Mouse (Mus musculus) MEL (cell line): ENCODE measurements around the gene Prrg2.

Experiments
- CHD2 ChIP-seq: IDR thresholded peaks from 2 replicates; pipeline ENCODE4 v1.6.1; 2011; ENCODE audit warnings: low read length, improper control_type of control experiment
- CTCF ChIP-seq, 3 experiments: IDR thresholded peaks in 2 of 3; conservative IDR thresholded peaks in 1 of 3; 2 replicates each; pipeline ENCODE4 v1.5.1; 2011 to 2012; ENCODE audit warnings: low read length in 3 of 3, low read depth in 2 of 3, mild to moderate bottlenecking in 2 of 3, improper control_type of control experiment in 1 of 3, inconsistent platforms in 1 of 3, mixed read lengths in 1 of 3, moderate library complexity in 1 of 3; ENCODE audit not compliant: control insufficient read depth in 1 of 3, insufficient read depth in 1 of 3, poor library complexity in 1 of 3, severe bottlenecking in 1 of 3
- E2F4 ChIP-seq: IDR thresholded peaks from 2 replicates; pipeline ENCODE4 v1.6.1; 2011; ENCODE audit warnings: low read depth, low read length, improper control_type of control experiment, borderline replicate concordance
- EP300 ChIP-seq, 2 experiments: IDR thresholded peaks; 2 replicates each; pipeline ENCODE4 v1.6.1; 2011; ENCODE audit warnings: improper control_type of control experiment in 2 of 2, low read length in 2 of 2, low read depth in 1 of 2, mild to moderate bottlenecking in 1 of 2
- GATA1 ChIP-seq: IDR thresholded peaks from 2 replicates; pipeline ENCODE4 v1.6.1; 2011; ENCODE audit warnings: low read depth, low read length, improper control_type of control experiment
- JUND ChIP-seq: IDR thresholded peaks from 2 replicates; pipeline ENCODE4 v1.6.1; 2011; ENCODE audit warnings: low read depth, mild to moderate bottlenecking, improper control_type of control experiment, low read length
- MXI1 ChIP-seq: IDR thresholded peaks from 2 replicates; pipeline ENCODE4 v1.6.1; 2011; ENCODE audit warnings: mild to moderate bottlenecking, low read depth, low read length, improper control_type of control experiment
- MYC ChIP-seq: IDR thresholded peaks from 2 replicates; pipeline ENCODE4 v1.6.1; 2011; ENCODE audit warnings: low read depth, mild to moderate bottlenecking, low read length, improper control_type of control experiment, moderate library complexity
- NRF1 ChIP-seq: IDR thresholded peaks from 2 replicates; pipeline ENCODE4 v1.6.1; 2014; ENCODE audit warnings: low read depth, mild to moderate bottlenecking, inconsistent platforms, low read length, improper control_type of control experiment, moderate library complexity; ENCODE audit not compliant: poor library complexity, insufficient read depth, severe bottlenecking
- POLR2A ChIP-seq, 2 experiments: IDR thresholded peaks; 2 replicates each; pipeline ENCODE4 v1.6.1; 2011 to 2012; ENCODE audit warnings: low read length in 2 of 2, mild to moderate bottlenecking in 2 of 2, control low read depth in 1 of 2, improper control_type of control experiment in 1 of 2, low read depth in 1 of 2, moderate library complexity in 1 of 2; ENCODE audit not compliant: control insufficient read depth in 1 of 2, insufficient read depth in 1 of 2, poor library complexity in 1 of 2
- RAD21 ChIP-seq: IDR thresholded peaks from 2 replicates; pipeline ENCODE4 v1.6.1; 2011; ENCODE audit warnings: mild to moderate bottlenecking, low read depth, low read length, improper control_type of control experiment
- TBP ChIP-seq: IDR thresholded peaks from 2 replicates; pipeline ENCODE4 v1.8.0; 2011; ENCODE audit warnings: low read depth, low read length, improper control_type of control experiment
- USF2 ChIP-seq, 2 experiments: IDR thresholded peaks; 2 replicates each; pipeline ENCODE4 v1.6.1; 2011 to 2012; ENCODE audit warnings: improper control_type of control experiment in 2 of 2, low read length in 2 of 2, borderline replicate concordance in 1 of 2, inconsistent platforms in 1 of 2, low read depth in 1 of 2, mild to moderate bottlenecking in 1 of 2; ENCODE audit not compliant: insufficient read depth in 1 of 2
- ZKSCAN1 ChIP-seq: IDR thresholded peaks from 2 replicates; pipeline ENCODE4 v1.6.1; 2012; ENCODE audit warnings: low read depth, mild to moderate bottlenecking, inconsistent platforms, low read length, improper control_type of control experiment, moderate library complexity

DNA sequence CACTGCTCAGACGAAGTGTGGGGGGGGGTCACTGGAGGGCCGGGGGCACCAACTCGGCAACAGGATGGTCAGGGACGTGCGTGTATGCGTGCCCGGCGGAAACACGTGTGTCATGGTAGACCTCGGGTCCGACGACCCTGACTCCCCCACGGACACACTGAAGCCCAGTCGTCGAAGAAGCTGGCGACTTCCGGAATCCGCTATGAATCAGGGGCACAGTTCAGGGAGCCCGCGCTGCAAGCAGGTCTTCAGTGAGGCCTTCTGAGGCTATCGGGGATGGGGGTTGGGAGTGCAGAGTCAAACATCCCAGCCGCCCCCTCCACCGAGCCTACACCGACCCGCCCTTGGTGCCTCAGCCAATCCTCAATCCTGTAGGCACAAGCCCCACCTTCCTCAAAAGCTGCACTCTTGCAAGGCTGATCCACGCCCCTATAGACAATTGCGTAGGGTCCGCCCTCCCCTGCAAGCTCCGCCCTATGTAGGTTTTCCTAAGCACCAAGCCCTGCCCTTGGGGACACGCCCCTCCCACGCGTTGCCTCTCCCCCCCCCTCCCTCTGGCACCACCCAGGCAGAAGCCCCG, 8.5 kb downstream of the Prrg2 start:
- TF ChIP-seq CTCF (IDR thresholded peaks at IDR 0.05 in 2 of 3, conservative IDR thresholded peaks at IDR 0.05 in 1 of 3; ENCODE audit: control insufficient read depth in 1 of 3, insufficient read depth in 1 of 3, low read depth in 2 of 3, low read length in 3 of 3, poor library complexity in 1 of 3, severe bottlenecking in 1 of 3): no peak
- TF ChIP-seq CHD2: peak; percentile 70; the same call in 1 of the 2 replicates
- peak; percentile 93 for TF ChIP-seq TBP
- TF ChIP-seq MYC: peak; percentile 14; the same call in 1 of the 2 replicates
- TF ChIP-seq GATA1: no peak
- 0 out of 2 replicates have a peak, but pooled peaks have one; percentile 71 for TF ChIP-seq E2F4
- TF ChIP-seq POLR2A (IDR thresholded peaks at IDR 0.05; ENCODE audit: control insufficient read depth in 1 of 2, insufficient read depth in 1 of 2, low read depth in 1 of 2, low read length in 2 of 2, poor library complexity in 1 of 2): peak; percentile 63 to 96; a peak in 3 of 4 replicates
- TF ChIP-seq EP300 (IDR thresholded peaks at IDR 0.05; ENCODE audit: low read depth in 1 of 2, low read length in 2 of 2): 0 out of 4 replicates have a peak, but pooled peaks of 1 of the 2 experiments have one; percentile 26
- no peak; the same call in none of the 2 replicates for TF ChIP-seq MXI1
- TF ChIP-seq NRF1: 0 out of 2 replicates have a peak, but pooled peaks have one; percentile 42
- TF ChIP-seq USF2 (IDR thresholded peaks at IDR 0.05; ENCODE audit: borderline replicate concordance in 1 of 2, insufficient read depth in 1 of 2, low read depth in 1 of 2, low read length in 2 of 2): no peak
- TF ChIP-seq JUND: no peak
- TF ChIP-seq RAD21: no peak
- no peak for TF ChIP-seq ZKSCAN1
